Mouse (Mus musculus) MEL (cell line): ENCODE data around the gene Zfp655. TPM values are rescaled to one million over a fixed set of nuclear protein-coding genes. Genes with fewer than 3 reads are reported as not detected.

Experiments
- DNase-seq: peaks from one replicate; pipeline ENCODE4 v3.0.0; 2011; ENCODE audit warnings: low read depth, low spot score
- H3K27ac ChIP-seq: 2 replicates; pipeline ENCODE4 v1.5.1; 2012; ENCODE audit warnings: low read depth, mild to moderate bottlenecking, control low read depth, low read length, moderate library complexity; ENCODE audit not compliant: control insufficient read depth
- H3K27me3 ChIP-seq, 2 experiments: fragments of 150-350 bp in 1 of 2; sonication (generic) in 1 of 2; 2 replicates each; pipeline ENCODE4 v1.6.1; 2012; ENCODE audit warnings: low read length in 2 of 2, mild to moderate bottlenecking in 2 of 2, improper control_type of control experiment in 1 of 2, moderate library complexity in 1 of 2; ENCODE audit not compliant: insufficient read depth in 2 of 2, control insufficient read depth in 1 of 2
- H3K36me3 ChIP-seq, 2 experiments: 2 replicates each; pipeline ENCODE4 v1.6.1; 2012 to 2014; ENCODE audit warnings: low read length in 2 of 2, improper control_type of control experiment in 1 of 2, inconsistent platforms in 1 of 2, mild to moderate bottlenecking in 1 of 2; ENCODE audit not compliant: insufficient read depth in 2 of 2, control insufficient read depth in 1 of 2
- H3K4me1 ChIP-seq, 2 experiments: fragments of 150-350 bp in 1 of 2; sonication (generic) in 1 of 2; 2 replicates each; pipeline ENCODE4 v1.6.1; 2012; ENCODE audit warnings: low read length in 2 of 2, improper control_type of control experiment in 1 of 2, mild to moderate bottlenecking in 1 of 2; ENCODE audit not compliant: insufficient read depth in 2 of 2, control insufficient read depth in 1 of 2
- H3K4me3 ChIP-seq, 2 experiments: fragments of 150-350 bp in 1 of 2; sonication (generic) in 1 of 2; 2 replicates each; pipeline ENCODE4 v1.5.1; 2012; ENCODE audit warnings: low read depth in 2 of 2, low read length in 2 of 2, mild to moderate bottlenecking in 2 of 2, moderate library complexity in 2 of 2, control low read depth in 1 of 2, improper control_type of control experiment in 1 of 2; ENCODE audit not compliant: control insufficient read depth in 1 of 2, insufficient read depth in 1 of 2
- H3K79me2 ChIP-seq: 2 replicates; pipeline ENCODE4 v1.6.1; 2012; ENCODE audit warnings: mild to moderate bottlenecking, low read length, moderate library complexity; ENCODE audit not compliant: control insufficient read depth, poor library complexity, insufficient read depth
- H3K9ac ChIP-seq: 2 replicates; pipeline ENCODE4 v1.6.1; 2012; ENCODE audit warnings: low read depth, mild to moderate bottlenecking, control low read depth, low read length, moderate library complexity; ENCODE audit not compliant: control insufficient read depth, poor library complexity, severe bottlenecking
- H3K9me3 ChIP-seq: fragments of 150-350 bp; sonication (generic); replicated peaks from 2 replicates; pipeline ENCODE4 v1.6.1; 2012; ENCODE audit warnings: mild to moderate bottlenecking, low read length, improper control_type of control experiment, moderate library complexity; ENCODE audit not compliant: insufficient read depth
- BHLHE40 ChIP-seq: IDR thresholded peaks from 2 replicates; pipeline ENCODE4 v1.6.1; 2012; ENCODE audit warnings: low read depth, mild to moderate bottlenecking, inconsistent platforms, low read length, improper control_type of control experiment, borderline replicate concordance
- CHD2 ChIP-seq: IDR thresholded peaks from 2 replicates; pipeline ENCODE4 v1.6.1; 2011; ENCODE audit warnings: low read length, improper control_type of control experiment
- CTCF ChIP-seq, 3 experiments: IDR thresholded peaks in 2 of 3; conservative IDR thresholded peaks in 1 of 3; 2 replicates each; pipeline ENCODE4 v1.5.1; 2011 to 2012; ENCODE audit warnings: low read length in 3 of 3, low read depth in 2 of 3, mild to moderate bottlenecking in 2 of 3, improper control_type of control experiment in 1 of 3, inconsistent platforms in 1 of 3, mixed read lengths in 1 of 3, moderate library complexity in 1 of 3; ENCODE audit not compliant: control insufficient read depth in 1 of 3, insufficient read depth in 1 of 3, poor library complexity in 1 of 3, severe bottlenecking in 1 of 3
- E2F4 ChIP-seq: IDR thresholded peaks from 2 replicates; pipeline ENCODE4 v1.6.1; 2011; ENCODE audit warnings: low read depth, low read length, improper control_type of control experiment, borderline replicate concordance
- ELF1 ChIP-seq: IDR thresholded peaks from 2 replicates; pipeline ENCODE4 v1.6.1; 2014; ENCODE audit warnings: low read depth, mild to moderate bottlenecking, inconsistent platforms, low read length, improper control_type of control experiment, moderate library complexity
- EP300 ChIP-seq, 2 experiments: IDR thresholded peaks; 2 replicates each; pipeline ENCODE4 v1.6.1; 2011; ENCODE audit warnings: improper control_type of control experiment in 2 of 2, low read length in 2 of 2, low read depth in 1 of 2, mild to moderate bottlenecking in 1 of 2
- ETS1 ChIP-seq: IDR thresholded peaks from 2 replicates; pipeline ENCODE4 v1.6.1; 2012; ENCODE audit warnings: low read depth, mild to moderate bottlenecking, inconsistent platforms, low read length, improper control_type of control experiment, moderate library complexity
- GABPA ChIP-seq: IDR thresholded peaks from 2 replicates; pipeline ENCODE4 v1.6.1; 2012; ENCODE audit warnings: low read depth, mild to moderate bottlenecking, inconsistent platforms, low read length, improper control_type of control experiment, moderate library complexity
- HCFC1 ChIP-seq: IDR thresholded peaks from 2 replicates; pipeline ENCODE4 v1.6.1; 2012; ENCODE audit warnings: low read depth, mild to moderate bottlenecking, inconsistent platforms, low read length, improper control_type of control experiment, moderate library complexity
- JUND ChIP-seq: IDR thresholded peaks from 2 replicates; pipeline ENCODE4 v1.6.1; 2011; ENCODE audit warnings: low read depth, mild to moderate bottlenecking, improper control_type of control experiment, low read length
- KAT2A ChIP-seq: conservative IDR thresholded peaks from 2 replicates; pipeline ENCODE4 v1.6.1; 2012; ENCODE audit warnings: low read depth, low read length, improper control_type of control experiment, inconsistent platforms
- MAFK ChIP-seq: IDR thresholded peaks from 2 replicates; pipeline ENCODE4 v1.6.1; 2011; ENCODE audit warnings: low read depth, mild to moderate bottlenecking, low read length, improper control_type of control experiment, borderline replicate concordance
- MAX ChIP-seq: IDR thresholded peaks from 2 replicates; pipeline ENCODE4 v1.6.1; 2011; ENCODE audit warnings: low read length, improper control_type of control experiment
- MAZ ChIP-seq: IDR thresholded peaks from 2 replicates; pipeline ENCODE4 v1.6.1; 2012; ENCODE audit warnings: low read depth, mild to moderate bottlenecking, inconsistent platforms, low read length, improper control_type of control experiment
- MEF2A ChIP-seq: IDR thresholded peaks from 2 replicates; pipeline ENCODE4 v1.6.1; 2014; ENCODE audit warnings: low read depth, mild to moderate bottlenecking, inconsistent platforms, low read length, improper control_type of control experiment; ENCODE audit not compliant: poor library complexity, insufficient replicate concordance, severe bottlenecking; ENCODE audit errors: extremely low read depth
- MXI1 ChIP-seq: IDR thresholded peaks from 2 replicates; pipeline ENCODE4 v1.6.1; 2011; ENCODE audit warnings: mild to moderate bottlenecking, low read depth, low read length, improper control_type of control experiment
- MYC ChIP-seq: IDR thresholded peaks from 2 replicates; pipeline ENCODE4 v1.6.1; 2011; ENCODE audit warnings: low read depth, mild to moderate bottlenecking, low read length, improper control_type of control experiment, moderate library complexity
- NELFE ChIP-seq: IDR thresholded peaks from 2 replicates; pipeline ENCODE4 v1.6.1; 2011; ENCODE audit warnings: low read depth, low read length, improper control_type of control experiment
- NRF1 ChIP-seq: IDR thresholded peaks from 2 replicates; pipeline ENCODE4 v1.6.1; 2014; ENCODE audit warnings: low read depth, mild to moderate bottlenecking, inconsistent platforms, low read length, improper control_type of control experiment, moderate library complexity; ENCODE audit not compliant: poor library complexity, insufficient read depth, severe bottlenecking
- POLR2A ChIP-seq, 2 experiments: IDR thresholded peaks; 2 replicates each; pipeline ENCODE4 v1.6.1; 2011 to 2012; ENCODE audit warnings: low read length in 2 of 2, mild to moderate bottlenecking in 2 of 2, control low read depth in 1 of 2, improper control_type of control experiment in 1 of 2, low read depth in 1 of 2, moderate library complexity in 1 of 2; ENCODE audit not compliant: control insufficient read depth in 1 of 2, insufficient read depth in 1 of 2, poor library complexity in 1 of 2
- POLR2AphosphoS2 ChIP-seq: IDR thresholded peaks from 2 replicates; pipeline ENCODE4 v1.6.1; 2011; ENCODE audit warnings: low read length, improper control_type of control experiment
- RAD21 ChIP-seq: IDR thresholded peaks from 2 replicates; pipeline ENCODE4 v1.6.1; 2011; ENCODE audit warnings: mild to moderate bottlenecking, low read depth, low read length, improper control_type of control experiment
- SMC3 ChIP-seq: IDR thresholded peaks from 2 replicates; pipeline ENCODE4 v1.6.1; 2011; ENCODE audit warnings: low read depth, low read length, improper control_type of control experiment
- TAL1 ChIP-seq: IDR thresholded peaks from 2 replicates; pipeline ENCODE4 v1.6.1; 2012; ENCODE audit warnings: mild to moderate bottlenecking, inconsistent platforms, low read length, moderate library complexity, mixed read lengths
- TBP ChIP-seq: IDR thresholded peaks from 2 replicates; pipeline ENCODE4 v1.8.0; 2011; ENCODE audit warnings: low read depth, low read length, improper control_type of control experiment
- TCF12 ChIP-seq: IDR thresholded peaks from 2 replicates; pipeline ENCODE4 v1.6.1; 2014; ENCODE audit warnings: low read depth, mild to moderate bottlenecking, inconsistent platforms, low read length, improper control_type of control experiment, moderate library complexity
- USF1 ChIP-seq: IDR thresholded peaks from 2 replicates; pipeline ENCODE4 v1.6.1; 2014; ENCODE audit warnings: low read depth, mild to moderate bottlenecking, inconsistent platforms, low read length, improper control_type of control experiment, moderate library complexity
- ZC3H11A ChIP-seq: IDR thresholded peaks from 2 replicates; pipeline ENCODE4 v1.6.1; 2012; ENCODE audit warnings: low read depth, mild to moderate bottlenecking, inconsistent platforms, low read length, improper control_type of control experiment
- ZKSCAN1 ChIP-seq: IDR thresholded peaks from 2 replicates; pipeline ENCODE4 v1.6.1; 2012; ENCODE audit warnings: low read depth, mild to moderate bottlenecking, inconsistent platforms, low read length, improper control_type of control experiment, moderate library complexity
- ZMIZ1 ChIP-seq: IDR thresholded peaks from 2 replicates; pipeline ENCODE4 v1.6.1; 2012; ENCODE audit warnings: low read depth, mild to moderate bottlenecking, inconsistent platforms, low read length, improper control_type of control experiment, moderate library complexity
- ZNF384 ChIP-seq: IDR thresholded peaks from 2 replicates; pipeline ENCODE4 v1.6.1; 2012; ENCODE audit warnings: low read depth, mild to moderate bottlenecking, inconsistent platforms, low read length, improper control_type of control experiment
- polyA plus RNA-seq, 2 experiments: library from polyadenylated mRNA; stranded (reverse) in 1 of 2; unstranded in 1 of 2; fragments of >175 nt in 1 of 2; fragments of >200 nt in 1 of 2; gene quantifications; 2 replicates each; pipeline versions ENCODE4 v1.2.1 to v1.2.4; 2012; ENCODE audit warnings: low replicate concordance in 2 of 2, low read depth in 1 of 2; ENCODE audit not compliant: insufficient read length in 2 of 2, insufficient read depth in 1 of 2, missing spikeins in 1 of 2
- total RNA-seq: library from RNA; depleted of rRNA; stranded (reverse); fragments of 300-350 nt; gene quantifications from 2 replicates; pipeline ENCODE4 v1.2.3, GENCODE M21; 2012

The Zfp655 gene
- total and polyA plus RNA-seq, 3 experiments: 25.2 to 35.3 (median 26.9) TPM

GRCm38 (mm10) chr5:145213505-145213904 lies 18.0 kb upstream of the Zfp655 start:
- H3K79me2 ChIP-seq: no peaks in the 10 kb centered on the region
- no peaks in the 10 kb centered on the region for H3K4me1 ChIP-seq
- H3K27me3 ChIP-seq: no peaks in the 10 kb centered on the region
- peak; percentile 44 for DNase-seq
- TF ChIP-seq ZNF384 (no peak), CTCF (IDR thresholded peaks at IDR 0.05 in 2 of 3, conservative IDR thresholded peaks at IDR 0.05 in 1 of 3; ENCODE audit: control insufficient read depth in 1 of 3, insufficient read depth in 1 of 3, low read depth in 2 of 3, low read length in 3 of 3, poor library complexity in 1 of 3, severe bottlenecking in 1 of 3) (peak in 2 of 3 experiments; percentile 2 to 17; a peak in 1 of 6 replicates), CHD2 (no peak), MYC (peak; percentile 73; the same call in 1 of the 2 replicates), TCF12 (no peak), MAZ (no peak), ETS1 (no peak)
- TF ChIP-seq, all 39 proteins: peak for 2
- Histone ChIP-seq H3K36me3 (peaks cover 0 to 6% of the 10 kb centered on the region in 2 experiments), H3K4me3 (no peak overlapping the region), H3K27ac (no peak overlapping the region), H3K9ac (no peak overlapping the region), H3K9me3 (no peaks in the 10 kb centered on the region)

- no peaks in the 10 kb centered on the region; a peak in 2 of 4 replicates for H3K36me3 ChIP-seq
- H3K27ac ChIP-seq: no peak overlapping the region
- H3K9ac ChIP-seq: no peak overlapping the region
- H3K9me3 ChIP-seq: no peaks in the 10 kb centered on the region
- no peaks in the 10 kb centered on the region for H3K27me3 ChIP-seq
- TF ChIP-seq HCFC1 (no peak), RAD21 (peak; percentile 49), TAL1 (no peak), JUND (no peak), GABPA (no peak), TCF12 (no peak), MAZ (no peak), POLR2AphosphoS2 (no peak), MXI1 (0 out of 2 replicates have a peak, but pooled peaks have one; percentile 27), SMC3 (peak; percentile 55), ZC3H11A (peak; percentile 44; the same call in 1 of the 2 replicates), MYC (peak; percentile 69; the same call in 1 of the 2 replicates), ZMIZ1 (no peak), CHD2 (no peak), ZKSCAN1 (no peak), USF1 (no peak), NELFE (no peak), BHLHE40 (no peak), E2F4 (no peak), POLR2A (IDR thresholded peaks at IDR 0.05; ENCODE audit: control insufficient read depth in 1 of 2, insufficient read depth in 1 of 2, low read depth in 1 of 2, low read length in 2 of 2, poor library complexity in 1 of 2) (no peak), KAT2A (no peak), EP300 (IDR thresholded peaks at IDR 0.05; ENCODE audit: low read depth in 1 of 2, low read length in 2 of 2) (no peak), NRF1 (no peak), ELF1 (no peak), CTCF (IDR thresholded peaks at IDR 0.05 in 2 of 3, conservative IDR thresholded peaks at IDR 0.05 in 1 of 3; ENCODE audit: control insufficient read depth in 1 of 3, insufficient read depth in 1 of 3, low read depth in 2 of 3, low read length in 3 of 3, poor library complexity in 1 of 3, severe bottlenecking in 1 of 3) (peak; percentile 43 to 59 (median 57)), MAX (no peak), MEF2A (no peak), MAFK (no peak), TBP (no peak)
- DNase-seq: peak; percentile 53
- H3K4me3 ChIP-seq: no peak overlapping the region
- no peaks in the 10 kb centered on the region for H3K4me1 ChIP-seq
- no peaks in the 10 kb centered on the region for H3K79me2 ChIP-seq
Observed at GRCm38 (mm10) chr5:145214679-145215078, 16.8 kb upstream of the Zfp655 start.
